Mouse (Mus musculus) small intestine, adult 2 months (tissue): ENCODE measurements around the gene Fam90a1b.

Experiments
- CTCF ChIP-seq: fragments of 200-500 bp; IDR thresholded peaks from 2 replicates; pipeline ENCODE4 v1.5.1; 2012; ENCODE audit warnings: low read depth, mild to moderate bottlenecking, control low read depth, inconsistent platforms, low read length, moderate library complexity, mixed read lengths; ENCODE audit not compliant: insufficient replicate concordance, insufficient read length; ENCODE audit errors: extremely low read depth
- POLR2A ChIP-seq: fragments of 200-500 bp; IDR thresholded peaks from 2 replicates; pipeline ENCODE4 v1.6.1; 2012; ENCODE audit warnings: low read depth, mild to moderate bottlenecking, control low read depth, inconsistent platforms, low read length, moderate library complexity

- no peak for TF ChIP-seq CTCF
- no peak for TF ChIP-seq POLR2A
Observed at GRCm38 (mm10) chrX:94367248-94367647, 671 bp upstream of the Fam90a1b start.
